In genomic region chr10:81519227-81519977, GRCm38 (mm10) we compare ENCODE assay signal across 1 mouse cellular context.
TF ChIP-seq lines count a peak whose summit lies in the region.

No protein-coding gene starts in this region.

TF ChIP-seq in CH12.LX, 34 proteins besides CTCF, POLR2A, EP300 and RAD21 (continued from another document):
- peak; percentile 30; the same call in 1 of the 2 replicates for TF ChIP-seq IRF4 (IDR thresholded peaks at IDR 0.05; ENCODE audit: low read depth, low read length)
- no peak for TF ChIP-seq MAFK (IDR thresholded peaks at IDR 0.05; ENCODE audit: insufficient replicate concordance, low read length)
- TF ChIP-seq ZNF384 (IDR thresholded peaks at IDR 0.05; ENCODE audit: low read depth, low read length), result no peak
- no peak for TF ChIP-seq NELFE (IDR thresholded peaks at IDR 0.05; ENCODE audit: low read depth, low read length)
- TF ChIP-seq HCFC1 (IDR thresholded peaks at IDR 0.05; ENCODE audit: low read depth, low read length), result no peak
- no peak for TF ChIP-seq SMC3 (IDR thresholded peaks at IDR 0.05; ENCODE audit: low read depth, low read length)
- no peak for TF ChIP-seq KAT2A (IDR thresholded peaks at IDR 0.05; ENCODE audit: insufficient replicate concordance, low read length)
- peak; percentile 48 for TF ChIP-seq BHLHE40 (IDR thresholded peaks at IDR 0.05; ENCODE audit: low read depth, low read length)
- 0 out of 2 replicates have a peak, but pooled peaks have one; percentile 18 for TF ChIP-seq ETS1 (conservative IDR thresholded peaks at IDR 0.05; ENCODE audit: low read depth, low read length)
- TF ChIP-seq ZC3H11A (IDR thresholded peaks at IDR 0.05; ENCODE audit: low read depth, low read length), result no peak
- peak; percentile 23; the same call in 1 of the 2 replicates for TF ChIP-seq MAX (IDR thresholded peaks at IDR 0.05; ENCODE audit: low read length)
- TF ChIP-seq PAX5 (IDR thresholded peaks at IDR 0.05; ENCODE audit: low read length), result no peak
- no peak for TF ChIP-seq JUND (conservative IDR thresholded peaks at IDR 0.05; ENCODE audit: low read depth, low read length)
- TF ChIP-seq ZMIZ1 (IDR thresholded peaks at IDR 0.05; ENCODE audit: low read depth, low read length), result no peak
- no peak for TF ChIP-seq USF1 (IDR thresholded peaks at IDR 0.05; ENCODE audit: low read depth, low read length)
